Mouse (Mus musculus) layer of hippocampus, adult 18-20 months (tissue): ENCODE measurements at regions not wholly inside any gene's neighbourhood (a gene's known extent, or its start where the extent isn't known, plus 50 kb on each side); places are given as distances from the start of the nearest gene placed in this dataset.

Experiments used
- DNase-seq, 2 experiments: peaks; one replicate each; pipeline ENCODE4 v3.0.0; 2022; ENCODE audit warnings: low spot score in 2 of 2

GRCm38 (mm10) chr8:128109036-128109435 lies 249.4 kb upstream of the Nrp1 start:
- no peak for DNase-seq

DNA sequence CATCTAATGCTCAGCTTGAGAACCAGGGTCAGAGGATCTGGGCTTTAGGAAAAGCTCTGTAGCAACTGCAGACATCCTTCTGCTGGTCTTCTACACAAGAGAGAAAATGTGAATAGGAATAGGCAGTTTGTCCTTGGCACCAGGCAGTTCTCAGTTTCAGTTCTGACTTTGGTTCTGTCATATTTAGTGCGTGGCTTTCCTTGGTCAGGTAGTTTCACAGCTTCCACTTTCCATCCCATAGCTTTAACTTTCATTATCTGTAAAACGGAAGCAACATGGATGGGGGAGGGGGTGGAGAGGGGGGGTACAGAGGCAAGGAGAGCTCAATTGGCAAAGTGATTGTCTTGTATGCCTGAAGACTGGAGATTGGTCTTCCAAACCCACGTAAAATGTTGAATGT lies 247.3 kb upstream of the Nrp1 start:
- no peak for DNase-seq

DNA sequence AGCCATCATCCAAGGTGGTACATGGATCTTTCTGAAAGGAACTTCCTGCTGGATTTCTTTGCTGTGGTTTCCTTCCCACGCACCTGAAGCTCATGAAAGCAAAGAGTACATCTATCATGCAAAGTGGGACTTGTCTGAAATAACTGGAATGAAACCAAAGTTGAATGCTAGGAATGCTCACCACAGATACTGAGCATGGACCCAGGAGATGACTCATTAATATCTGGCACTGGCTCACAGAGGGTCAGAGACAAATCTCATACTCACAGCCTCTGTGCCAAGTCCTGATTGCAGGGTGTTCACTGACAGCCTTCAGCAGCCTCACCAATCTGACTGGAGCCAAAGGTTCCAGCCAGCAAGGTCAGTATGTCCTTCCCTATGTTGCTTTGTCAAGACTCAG lies 245.3 kb upstream of the Nrp1 start:
- DNase-seq: no peak

- DNase-seq: no peak
Observed at GRCm38 (mm10) chr8:128141290-128141966, 217.0 kb upstream of the Nrp1 start.

DNA sequence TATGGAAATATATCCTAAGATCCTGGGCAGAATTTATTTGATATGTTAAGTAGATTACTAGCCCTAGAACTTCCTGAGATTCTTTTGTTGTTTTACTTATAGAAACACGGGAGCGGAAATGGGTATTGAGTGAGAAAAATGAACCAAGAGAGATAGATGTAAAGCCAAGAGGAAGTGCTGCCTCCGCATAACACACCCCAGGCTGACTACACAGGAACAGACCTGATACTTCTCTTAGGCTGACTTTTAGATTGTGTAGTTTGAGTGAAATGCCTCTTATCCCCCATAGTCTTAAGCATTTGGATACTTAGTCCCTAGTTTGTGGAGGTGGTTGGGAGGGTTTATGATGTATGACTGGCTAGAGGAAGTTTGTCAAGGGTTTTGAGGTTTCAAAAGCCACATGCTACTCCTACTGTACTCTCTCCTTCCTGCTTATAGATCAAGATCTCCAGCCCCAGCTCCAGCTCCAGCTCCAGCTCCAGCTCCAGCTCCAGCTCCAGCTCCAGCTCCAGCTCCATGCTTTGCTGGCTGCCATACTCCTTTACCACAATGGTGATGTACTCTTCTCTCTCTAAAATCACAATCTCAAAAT lies 210.0 kb upstream of the Nrp1 start:
- no peak for DNase-seq

GRCm38 (mm10) chr8:128155604-128156003 lies 202.8 kb upstream of the Nrp1 start:
- no peak for DNase-seq

DNA sequence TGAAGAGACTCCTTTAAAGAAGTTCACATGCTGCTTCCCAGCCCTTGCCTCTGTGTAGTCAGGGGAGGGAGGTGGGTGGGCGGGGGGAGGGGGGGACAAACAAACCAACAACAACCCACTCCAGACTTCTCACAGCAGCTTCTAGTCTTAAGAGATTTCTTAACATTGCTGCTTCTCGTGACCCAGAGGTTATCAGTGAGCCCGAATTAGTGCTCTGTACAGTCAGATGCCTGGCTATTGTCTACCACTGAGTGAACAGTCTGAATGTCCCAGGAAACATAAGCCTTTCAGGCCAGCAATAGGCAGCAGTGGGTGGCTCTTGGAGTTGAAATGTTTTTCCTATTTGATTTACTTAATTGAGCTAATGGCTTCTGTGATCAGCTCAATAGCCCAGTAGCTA lies 202.2 kb upstream of the Nrp1 start:
- no peak for DNase-seq

DNA sequence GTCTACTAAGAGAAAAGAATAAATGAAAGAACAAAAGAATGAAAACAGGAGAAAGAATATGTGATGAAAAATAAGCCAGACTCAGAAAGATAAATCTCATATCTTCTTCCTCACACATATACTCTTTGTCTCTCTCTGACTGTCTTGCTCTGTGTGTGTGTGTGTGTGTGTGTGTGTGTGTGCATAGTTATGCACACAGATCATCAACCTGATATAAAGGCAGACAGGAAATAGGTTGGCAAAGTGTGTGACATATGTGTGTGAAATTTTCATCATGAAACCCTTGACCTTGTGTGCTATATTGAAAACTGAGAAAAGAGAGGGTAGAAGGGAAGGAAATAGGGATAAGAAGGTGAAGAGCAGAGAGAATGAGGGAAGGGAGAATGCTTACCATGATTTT lies 195.5 kb upstream of the Nrp1 start:
- DNase-seq: no peak

DNA sequence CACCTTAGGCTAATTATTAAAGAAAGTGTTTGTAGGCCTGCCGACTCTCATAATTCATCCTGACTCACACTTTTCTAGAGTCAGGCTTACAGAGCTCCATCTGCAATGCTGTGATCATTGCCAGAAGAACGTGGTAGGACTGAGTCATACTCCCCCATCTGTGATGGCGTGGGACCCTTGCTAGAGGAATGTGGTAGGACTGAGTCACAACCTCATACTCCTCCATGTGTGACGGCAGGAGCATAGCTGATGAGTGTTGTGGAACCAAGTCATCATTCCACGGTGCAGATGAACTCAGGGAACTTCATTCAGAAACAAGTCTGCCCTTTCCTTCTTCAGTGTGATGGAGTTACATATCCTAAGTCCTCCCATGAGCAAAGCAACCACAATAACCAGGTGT lies 193.4 kb upstream of the Nrp1 start:
- peak; percentile 78 to 87 for DNase-seq

GRCm38 (mm10) chr8:128165591-128165990 lies 192.8 kb upstream of the Nrp1 start:
- DNase-seq: no peak

- DNase-seq: no peak
Observed at GRCm38 (mm10) chr8:128166097-128166496, 192.3 kb upstream of the Nrp1 start.

GRCm38 (mm10) chr8:128168819-128169218 lies 189.6 kb upstream of the Nrp1 start:
- DNase-seq: peak; percentile 10 to 49

DNA sequence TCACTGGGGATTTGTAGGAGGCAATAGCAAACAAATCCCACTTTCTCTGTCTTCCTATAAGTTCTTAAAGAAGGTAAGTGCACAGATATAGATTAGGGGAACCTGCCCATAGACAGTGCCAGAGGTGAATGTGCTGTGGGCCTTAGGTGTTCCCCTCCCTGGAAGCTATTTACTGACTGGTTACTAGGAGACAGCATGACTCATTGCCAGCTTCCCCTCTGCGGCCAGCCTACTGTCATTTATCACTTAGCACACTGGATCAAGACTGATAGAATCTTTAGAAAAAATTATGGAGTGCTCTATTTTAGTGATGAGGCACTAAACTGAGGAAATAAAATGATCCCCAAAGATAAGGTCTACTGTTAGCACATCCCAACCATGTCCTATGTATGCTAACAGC lies 187.3 kb upstream of the Nrp1 start:
- DNase-seq: no peak

- DNase-seq: no peak
Observed at GRCm38 (mm10) chr8:128180214-128180613, 178.2 kb upstream of the Nrp1 start.

- DNase-seq: no peak
Observed at GRCm38 (mm10) chr8:128183081-128183480, 175.3 kb upstream of the Nrp1 start.

GRCm38 (mm10) chr8:128188321-128188720 lies 170.1 kb upstream of the Nrp1 start:
- no peak for DNase-seq

DNA sequence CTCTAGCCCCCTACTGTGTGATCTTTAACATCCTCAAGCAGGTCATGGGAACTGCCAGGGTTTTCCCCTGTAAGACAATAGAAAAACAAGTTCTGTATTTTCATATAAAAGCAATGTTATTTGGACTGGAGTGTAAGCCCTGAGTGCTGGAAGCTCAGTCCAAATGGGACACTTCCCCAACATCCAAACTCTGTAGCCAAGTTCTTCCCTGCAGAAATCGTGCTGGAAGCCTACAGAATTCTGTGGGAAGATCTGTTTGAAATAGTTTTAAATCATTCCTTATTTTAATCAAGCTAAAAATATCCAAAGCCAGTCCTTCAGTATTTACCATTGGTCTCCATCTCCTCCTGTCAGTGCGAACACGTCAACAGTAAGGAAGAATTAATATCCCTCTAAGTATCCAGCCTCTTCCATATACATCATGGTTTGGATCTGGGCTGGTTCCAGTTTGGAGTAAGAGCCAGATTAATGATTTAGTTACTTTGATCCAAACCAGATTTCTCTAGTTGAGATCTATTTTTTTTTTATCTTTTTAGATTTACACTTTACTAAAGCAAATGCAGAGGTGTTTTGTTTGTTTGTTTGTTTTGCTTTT lies 165.0 kb upstream of the Nrp1 start:
- DNase-seq: no peak

- no peak for DNase-seq
Observed at GRCm38 (mm10) chr8:128200815-128201214, 157.6 kb upstream of the Nrp1 start.

- DNase-seq: no peak
Observed at GRCm38 (mm10) chr8:128201635-128202034, 156.8 kb upstream of the Nrp1 start.

DNA sequence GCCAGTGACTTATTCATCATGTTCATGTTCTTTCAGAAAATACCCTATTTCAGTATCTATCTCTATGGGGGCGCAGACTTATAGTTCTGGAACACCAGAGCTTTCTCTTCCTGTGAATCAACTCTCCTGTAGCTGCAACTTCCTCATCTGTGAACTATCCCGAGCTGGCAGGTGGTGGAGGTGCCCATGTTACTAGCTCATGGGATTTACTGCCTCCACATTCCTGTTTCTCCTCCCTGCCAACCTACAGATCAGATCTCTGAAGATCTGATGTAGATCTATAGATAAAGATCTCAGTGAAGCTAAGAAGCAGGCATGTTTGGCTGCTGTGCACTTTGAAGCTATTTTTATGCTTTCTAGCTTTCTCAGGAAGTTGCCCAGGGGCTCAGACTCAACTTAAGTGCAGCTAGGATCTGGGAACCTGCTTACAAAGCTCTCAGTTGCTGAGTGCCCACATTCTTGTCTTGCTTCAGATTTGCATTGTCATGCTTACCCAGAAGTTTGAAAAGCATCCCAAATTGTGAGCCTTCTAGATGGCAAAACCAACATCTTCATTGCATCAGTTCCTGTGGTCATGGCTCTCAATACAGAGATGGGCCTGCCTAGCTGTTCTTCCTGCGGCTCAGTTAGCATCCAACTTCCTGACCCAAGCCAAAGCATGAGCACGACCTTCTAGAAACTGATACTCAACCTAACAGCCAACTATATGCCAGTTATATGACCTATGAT lies 156.1 kb upstream of the Nrp1 start:
- DNase-seq: no peak

- DNase-seq: no peak
Observed at GRCm38 (mm10) chr8:128204803-128205202, 153.6 kb upstream of the Nrp1 start.

- no peak for DNase-seq
Observed at GRCm38 (mm10) chr8:128207138-128207537, 151.3 kb upstream of the Nrp1 start.
